ENCODE assay signal across 8 mouse cellular contexts in genomic region chr2:102036665-102037511, GRCm38 (mm10).
DNase-seq lines count a peak whose midpoint lies in the region; ATAC-seq and TF ChIP-seq lines count a peak whose summit lies in the region.

No protein-coding gene starts in this region.

- peak; percentile 11; the same call in 1 of the 2 replicates for TF ChIP-seq EP300 in lung, postnatal 0 days (IDR thresholded peaks at IDR 0.05)
- TF ChIP-seq EP300 in liver, embryonic 14.5 days (IDR thresholded peaks at IDR 0.05; ENCODE audit: low read depth) = no peak

- H3K27me3 ChIP-seq in lung, postnatal 0 days (replicated peaks; ENCODE audit: insufficient read depth, low read length) = no peaks in the 10 kb centered on the region
- no peaks in the 10 kb centered on the region for H3K27me3 ChIP-seq in heart, embryonic 16.5 days (ENCODE audit: control insufficient read depth, insufficient read depth, low read length)
- no peaks in the 10 kb centered on the region for H3K27me3 ChIP-seq in liver, embryonic 14.5 days (ENCODE audit: control insufficient read depth, insufficient read depth, low read length)
- no peaks in the 10 kb centered on the region for H3K27me3 ChIP-seq in small intestine, adult 2 months (ENCODE audit: control insufficient read depth, insufficient read depth, low read length)

- no peak overlapping the region for H3K27ac ChIP-seq in lung, postnatal 0 days (ENCODE audit: low read length)
- H3K27ac ChIP-seq in heart, embryonic 16.5 days (ENCODE audit: low read length) = peak overlapping the region; percentile 38; the same call in 1 of the 2 replicates
- no peak overlapping the region for H3K27ac ChIP-seq in liver, embryonic 14.5 days
- H3K27ac ChIP-seq in small intestine, adult 2 months (ENCODE audit: insufficient read depth, low read depth, low read length) = 0 out of 2 replicates have a peak overlapping the region, but pooled peaks have one; percentile 35

- no peaks in the 10 kb centered on the region; the same call in 1 of the 2 replicates for H3K4me1 ChIP-seq in lung, postnatal 0 days (ENCODE audit: insufficient read depth, low read depth, low read length)
- peaks cover 42% of the 10 kb centered on the region for H3K4me1 ChIP-seq in heart, embryonic 16.5 days (ENCODE audit: control insufficient read depth, insufficient read depth, low read length)
- H3K4me1 ChIP-seq in liver, embryonic 14.5 days (replicated peaks; ENCODE audit: control insufficient read depth in 2 of 2, insufficient read depth in 2 of 2, low read length in 1 of 2) = peaks cover 0 to 18% of the 10 kb centered on the region in 2 experiments; a peak in 2 of 4 replicates
- no peaks in the 10 kb centered on the region for H3K4me1 ChIP-seq in small intestine, adult 2 months (ENCODE audit: control insufficient read depth, insufficient read depth, insufficient read length, low read length)

- H3K9ac ChIP-seq in lung, postnatal 0 days (replicated peaks; ENCODE audit: low read depth) = no peak overlapping the region
- H3K9ac ChIP-seq in heart, embryonic 16.5 days (ENCODE audit: low read length) = peak overlapping the region; percentile 58
- H3K9ac ChIP-seq in liver, embryonic 14.5 days (replicated peaks) = no peak overlapping the region

- 52% methylated on average over 18 of the region's 18 CpGs for WGBS in lung, postnatal 0 days
- WGBS in heart, embryonic 16.5 days = 55% methylated on average over 18 of the region's 18 CpGs
- 17% methylated on average over 18 of the region's 18 CpGs for WGBS in liver, embryonic 14.5 days (ENCODE audit: insufficient replicate concordance)
- 57% methylated on average over 18 of the region's 18 CpGs for WGBS in small intestine, adult 2 months

- peak; percentile 39 for DNase-seq in lung, postnatal 0 days (ENCODE audit: low spot score)
- no peak for DNase-seq in lung, postnatal 36 days
- DNase-seq in liver, embryonic 14.5 days (ENCODE audit: low read depth in 3 of 3, low spot score in 3 of 3) = peak; percentile 9 to 41 (median 34)
- no peak for DNase-seq in embryo, embryonic 11 days
- DNase-seq in urinary bladder, adult 18-20 months (ENCODE audit: low spot score in 2 of 2) = no peak
- DNase-seq in right cerebral cortex, adult 2 months (ENCODE audit: low spot score in 2 of 2) = no peak

- no peaks in the 10 kb centered on the region for H3K36me3 ChIP-seq in lung, postnatal 0 days (ENCODE audit: insufficient read depth, low read length)
- no peaks in the 10 kb centered on the region for H3K36me3 ChIP-seq in heart, embryonic 16.5 days (ENCODE audit: control insufficient read depth, insufficient read depth)
- no peaks in the 10 kb centered on the region for H3K36me3 ChIP-seq in liver, embryonic 14.5 days (replicated peaks; ENCODE audit: control insufficient read depth, insufficient read depth, low read depth)
- H3K36me3 ChIP-seq in small intestine, adult 2 months (ENCODE audit: control insufficient read depth, insufficient read depth, low read length) = no peaks in the 10 kb centered on the region

- no peak for TF ChIP-seq POLR2A in small intestine, adult 2 months (IDR thresholded peaks at IDR 0.05; ENCODE audit: low read depth, low read length)

- H3K4me2 ChIP-seq in lung, postnatal 0 days (replicated peaks; ENCODE audit: low read depth, low read length) = peak overlapping the region; percentile 11
- H3K4me2 ChIP-seq in heart, embryonic 16.5 days (ENCODE audit: low read depth, low read length) = peak overlapping the region; percentile 52
- peak overlapping the region; percentile 33 for H3K4me2 ChIP-seq in liver, embryonic 14.5 days (ENCODE audit: low read depth)

- no peaks in the 10 kb centered on the region for H3K9me3 ChIP-seq in lung, postnatal 0 days (ENCODE audit: low read length)
- no peaks in the 10 kb centered on the region for H3K9me3 ChIP-seq in heart, embryonic 16.5 days (replicated peaks; ENCODE audit: control insufficient read depth, low read length)
- no peaks in the 10 kb centered on the region for H3K9me3 ChIP-seq in liver, embryonic 14.5 days (ENCODE audit: control insufficient read depth, low read length)

- no peak; the same call in 1 of the 2 replicates for TF ChIP-seq CTCF in lung, postnatal 0 days (IDR thresholded peaks at IDR 0.05)
- peak; percentile 10; the same call in 1 of the 2 replicates for TF ChIP-seq CTCF in liver, embryonic 14.5 days (IDR thresholded peaks at IDR 0.05; ENCODE audit: low read depth)
- no peak for TF ChIP-seq CTCF in small intestine, adult 2 months (IDR thresholded peaks at IDR 0.05; ENCODE audit: extremely low read depth, insufficient read length, insufficient replicate concordance, low read depth, low read length)

- no peak overlapping the region for H3K4me3 ChIP-seq in lung, postnatal 0 days (ENCODE audit: low read depth, low read length)
- H3K4me3 ChIP-seq in heart, embryonic 16.5 days (ENCODE audit: low read length) = peak overlapping the region; percentile 10
- H3K4me3 ChIP-seq in liver, embryonic 14.5 days (ENCODE audit: insufficient read depth in 1 of 2, low read depth in 2 of 2, low read length in 2 of 2) = peak overlapping the region in 1 of 2 experiments; percentile 19; a peak in 1 of 4 replicates
- peak overlapping the region; percentile 28 for H3K4me3 ChIP-seq in small intestine, adult 2 months (ENCODE audit: low read depth, low read length)

- ATAC-seq in lung, postnatal 0 days = peak; percentile 44; the same call in 1 of the 2 replicates
- peak; percentile 20 for ATAC-seq in heart, embryonic 16.5 days (replicated peaks; ENCODE audit: extremely low read depth, insufficient read depth, low FRiP score)
- peak; percentile 74 for ATAC-seq in liver, embryonic 14.5 days (ENCODE audit: insufficient read depth)

Comparison
In these comparisons a context has a peak if more than half of its experiments do, and no peak if none do; other contexts are left out.
1. DNase-seq: peak in lung, postnatal 0 days (single experiment) and liver, embryonic 14.5 days (3 of 3); none in lung, postnatal 36 days (single experiment), embryo, embryonic 11 days (single experiment), urinary bladder, adult 18-20 months (0 of 2) and right cerebral cortex, adult 2 months (0 of 2).
2. ATAC-seq: peak in every context shown above with its lines; median percentile 74 in liver, embryonic 14.5 days; 44 in lung, postnatal 0 days; 20 in heart, embryonic 16.5 days.
3. H3K27ac ChIP-seq: peak in heart, embryonic 16.5 days (single experiment) and small intestine, adult 2 months (single experiment); none in lung, postnatal 0 days (single experiment) and liver, embryonic 14.5 days (single experiment).
4. Peak in every context shown above with its lines, with median percentiles within 50 percentile points of each other: H3K4me2 ChIP-seq.